Mouse (Mus musculus): ENCODE results near the gene Plekhg3.

Gene Plekhg3

DNA sequence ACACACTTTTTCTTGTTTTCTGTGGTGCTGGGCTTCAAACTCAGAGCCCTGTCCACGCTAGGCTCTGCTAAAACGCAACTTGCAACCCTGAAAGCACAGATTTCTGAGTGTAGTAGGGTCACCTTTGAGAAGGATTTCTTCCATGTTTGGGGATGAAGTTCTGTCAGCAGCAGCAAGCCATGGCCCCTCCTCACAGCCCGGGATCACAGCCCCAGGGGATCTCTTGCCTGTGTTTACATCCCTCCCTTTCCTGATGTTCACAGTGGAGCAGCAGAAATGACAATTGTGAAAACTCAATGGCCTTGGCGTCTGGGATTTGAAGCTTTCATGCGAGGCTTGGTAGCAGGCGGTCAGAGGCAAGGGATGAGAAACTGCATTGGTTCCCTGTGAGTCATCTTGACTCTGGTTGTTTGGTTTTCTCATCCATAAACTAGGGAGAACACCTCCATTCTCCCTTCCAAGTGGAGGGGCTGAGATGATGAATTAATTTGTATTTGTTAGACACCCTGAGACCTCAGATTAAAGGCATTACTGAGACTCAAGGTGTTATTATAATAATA, at the start of gene Plekhg3:
Gene Plekhg3 (plus strand): TSS at position 312 of the 560 bp plus-strand sequence.
- no peak for DNase-seq

DNA sequence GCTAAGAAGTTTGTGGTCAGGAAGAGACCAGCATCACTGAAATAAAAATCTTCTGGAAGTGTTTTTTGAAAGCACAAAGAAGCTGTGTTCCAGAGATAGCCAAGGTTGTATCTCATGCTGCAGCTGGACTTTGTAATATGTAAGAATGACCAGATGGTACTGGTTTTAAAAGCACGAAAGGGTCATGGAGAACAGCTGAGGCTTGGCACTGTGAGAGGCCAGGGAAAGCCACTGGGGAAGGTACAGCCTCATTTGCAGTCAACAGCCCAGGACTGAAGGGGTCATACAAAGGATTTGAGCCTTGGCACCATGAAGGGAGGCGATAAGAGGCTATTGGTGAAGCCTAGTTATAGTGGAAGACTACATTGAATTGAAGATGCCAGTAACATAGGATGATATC, 48.2 kb upstream of the Plekhg3 start:
- no peak for DNase-seq

DNA sequence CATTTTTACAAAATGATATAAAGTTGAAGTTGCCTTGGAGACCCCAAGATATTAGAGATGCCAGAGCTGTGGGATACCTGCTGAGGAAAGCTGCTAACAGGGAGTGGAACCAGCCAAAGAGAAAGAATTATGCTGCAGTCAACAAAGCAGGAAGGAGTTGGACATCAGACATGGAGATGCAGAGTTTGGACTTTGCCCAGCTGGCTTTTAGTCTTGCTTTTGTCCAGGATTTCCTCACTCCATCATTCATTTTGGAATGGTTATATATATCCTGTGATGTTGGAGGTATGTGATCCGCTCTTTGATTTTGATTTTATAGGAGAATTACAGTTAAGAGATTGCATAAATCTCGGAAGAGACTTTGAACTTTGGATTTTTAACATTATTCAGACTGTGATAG, 47.7 kb upstream of the Plekhg3 start:
- DNase-seq = no peak

DNA sequence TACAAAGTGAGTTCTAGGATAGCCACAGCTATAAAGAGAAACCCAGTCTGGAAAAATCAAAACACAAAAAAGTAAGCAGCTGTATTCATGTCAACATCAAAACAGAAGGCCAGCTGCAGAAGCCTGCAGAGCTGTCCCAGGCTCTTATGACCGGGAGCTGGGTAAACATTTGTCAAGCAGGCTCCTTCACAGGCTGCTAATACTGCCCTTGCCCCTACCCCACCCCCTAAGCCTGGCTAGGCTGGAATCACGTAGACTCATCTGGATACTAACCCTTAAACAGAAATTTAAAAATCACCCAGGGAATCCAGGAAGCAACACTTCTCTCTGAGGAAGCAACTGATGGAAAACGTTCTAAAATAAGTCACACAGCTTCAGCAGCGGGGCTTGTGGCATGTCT, 45.8 kb upstream of the Plekhg3 start:
- no peak for DNase-seq

DNA sequence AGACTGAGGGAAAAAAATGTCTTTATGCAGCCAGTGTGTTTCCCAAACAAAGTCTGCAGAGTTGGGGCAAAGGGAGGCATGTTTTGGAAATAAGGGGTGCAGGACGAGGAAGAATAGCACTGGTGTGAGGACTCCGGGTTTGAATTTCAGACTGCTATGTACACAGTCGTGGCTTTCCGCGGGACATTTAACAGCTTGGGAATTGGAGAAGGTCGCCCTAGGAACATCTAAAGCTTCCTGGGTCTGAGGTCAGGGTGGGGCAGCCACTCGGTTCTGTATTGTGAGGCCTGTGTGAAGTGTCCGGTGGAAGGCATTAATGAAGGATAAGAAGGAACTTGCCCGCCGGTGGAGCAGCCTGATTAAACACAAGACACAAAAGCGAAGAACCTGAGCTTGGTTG, 45.3 kb upstream of the Plekhg3 start:
- DNase-seq = no peak

DNA sequence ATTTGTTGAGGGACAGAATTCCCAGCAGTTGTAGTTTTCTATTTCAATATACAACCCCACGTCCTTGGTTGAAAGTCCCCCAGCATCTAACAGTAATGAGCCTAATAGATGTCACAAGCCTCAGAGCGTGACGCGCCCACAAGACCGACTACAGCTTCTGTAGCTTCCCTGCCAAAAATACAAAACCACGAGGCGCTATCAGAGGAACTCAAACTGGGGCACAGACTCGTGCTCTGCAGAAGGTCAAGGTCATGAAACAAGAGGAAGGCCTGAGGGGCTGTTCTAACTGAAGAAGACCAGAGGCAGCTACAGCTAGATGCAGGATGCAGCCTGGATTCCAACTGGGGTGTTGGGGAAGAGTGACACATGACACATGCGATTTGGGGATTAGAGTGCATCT, 43.7 kb upstream of the Plekhg3 start:
- DNase-seq = peak; percentile 22

DNA sequence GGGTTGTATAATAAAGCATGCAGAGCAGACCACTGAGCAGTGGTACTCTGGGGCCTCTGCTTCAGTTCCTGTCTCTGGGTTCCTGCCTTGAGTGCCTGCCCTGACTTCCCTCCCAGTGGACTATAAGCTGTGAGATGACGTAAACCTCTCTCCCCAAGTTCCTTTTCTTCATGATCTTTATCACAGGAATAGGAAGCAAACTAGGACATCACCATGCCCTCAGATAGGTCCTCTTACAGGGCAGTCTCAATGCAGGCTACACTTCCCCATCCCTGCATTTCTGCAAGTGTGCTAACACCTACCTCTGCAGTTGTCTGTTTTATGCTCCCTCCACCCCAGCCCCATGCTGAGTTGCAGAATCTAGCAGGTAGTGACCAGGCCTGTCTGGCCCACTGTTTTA, 39.9 kb upstream of the Plekhg3 start:
- no peak for DNase-seq

DNA sequence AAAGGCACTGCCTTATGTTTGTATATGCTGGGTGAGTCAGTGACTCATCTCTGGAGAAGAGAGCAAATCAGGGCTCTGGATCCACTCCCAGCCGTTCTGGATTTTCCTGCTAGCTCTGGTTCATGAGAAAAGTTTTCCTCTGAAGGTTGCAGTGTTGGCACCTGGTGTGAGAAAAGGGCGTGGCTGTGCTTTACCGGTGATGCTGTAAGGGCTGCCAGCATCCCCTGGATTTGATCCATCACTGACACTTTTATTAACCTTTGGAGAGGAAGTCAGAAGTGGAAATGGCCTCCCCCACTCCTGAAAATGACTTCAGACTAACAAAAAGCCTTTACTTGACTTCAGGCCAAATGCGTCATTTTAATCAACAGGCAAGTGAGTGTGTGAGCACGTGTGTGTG, 37.2 kb upstream of the Plekhg3 start:
- peak; percentile 65 for DNase-seq

DNA sequence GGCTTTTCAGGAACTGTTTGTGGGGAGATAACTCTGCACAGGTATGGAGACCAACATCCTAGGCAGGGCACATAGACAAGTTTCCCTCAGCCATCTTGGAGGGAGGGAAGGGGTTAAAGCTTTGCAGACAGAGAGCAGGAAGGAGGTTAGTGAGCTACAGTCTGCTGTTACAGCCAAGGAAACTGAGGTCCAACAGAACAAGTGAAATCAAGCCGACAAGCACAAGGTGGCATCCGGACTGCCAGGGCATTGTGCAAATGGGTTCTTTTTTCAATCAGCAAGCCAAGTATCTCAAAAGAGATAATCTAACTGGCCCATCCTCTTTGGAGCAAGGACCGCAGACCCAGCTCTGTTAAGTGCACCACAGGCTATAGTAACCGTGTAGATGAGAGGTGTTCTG, 35.3 kb upstream of the Plekhg3 start:
- no peak for DNase-seq

DNA sequence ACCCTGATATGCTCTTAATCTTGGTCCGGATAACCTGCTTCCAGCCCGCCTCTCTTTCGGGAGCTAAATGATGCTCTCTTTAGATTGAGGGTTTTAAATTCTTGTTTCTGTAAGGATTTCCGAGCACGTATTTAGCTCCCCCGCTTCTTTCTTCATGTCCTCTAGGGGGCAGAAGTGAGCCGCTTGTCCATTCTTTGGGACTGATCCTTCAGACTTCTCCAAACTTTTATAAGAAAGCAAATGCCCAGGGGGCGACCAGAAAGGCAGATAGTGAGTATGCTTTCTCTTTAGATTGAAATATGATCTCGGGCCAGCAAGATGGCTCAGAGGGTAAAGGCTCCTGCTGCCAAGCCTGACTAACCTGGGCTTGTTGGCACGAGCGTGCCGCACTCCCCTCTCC, 34.4 kb upstream of the Plekhg3 start:
- peak; percentile 78 for DNase-seq

DNA sequence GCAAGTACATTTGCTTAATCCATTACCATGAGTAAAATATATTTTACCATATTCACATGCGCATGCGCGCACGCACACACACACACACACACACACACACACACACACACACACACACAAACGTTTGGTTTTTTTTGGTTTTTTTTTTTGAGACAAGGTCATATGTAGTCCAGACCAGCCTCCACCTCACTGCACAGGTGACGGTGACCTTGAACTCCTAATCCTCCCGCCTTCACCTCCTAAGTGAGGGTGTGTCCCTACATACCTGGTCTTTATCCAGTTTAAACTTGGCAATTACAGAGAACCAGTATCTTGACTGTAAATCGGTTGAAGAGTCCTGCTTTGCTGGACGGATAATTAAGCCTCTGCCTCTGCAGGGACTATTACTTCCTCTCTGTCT, 31.4 kb upstream of the Plekhg3 start:
- DNase-seq = no peak

DNA sequence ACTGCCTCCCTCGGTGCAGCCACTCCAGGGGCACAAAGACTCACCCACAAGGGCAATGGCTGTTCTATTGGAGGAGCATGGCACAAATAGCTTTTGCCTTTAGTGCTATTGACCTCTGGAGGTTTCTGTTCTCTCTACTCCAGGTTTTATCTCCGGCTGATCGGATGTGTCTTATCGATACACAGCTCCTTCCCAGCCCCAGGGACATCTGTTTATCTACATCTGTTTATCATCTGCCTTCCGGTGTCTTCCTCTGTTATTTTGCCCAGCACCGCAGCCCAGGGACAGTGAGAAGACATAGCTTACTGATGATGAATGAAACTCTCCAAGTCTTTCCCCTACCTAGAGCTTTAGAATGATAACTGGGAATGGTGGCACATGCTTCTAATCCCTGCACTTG, 30.6 kb upstream of the Plekhg3 start:
- DNase-seq = no peak

DNA sequence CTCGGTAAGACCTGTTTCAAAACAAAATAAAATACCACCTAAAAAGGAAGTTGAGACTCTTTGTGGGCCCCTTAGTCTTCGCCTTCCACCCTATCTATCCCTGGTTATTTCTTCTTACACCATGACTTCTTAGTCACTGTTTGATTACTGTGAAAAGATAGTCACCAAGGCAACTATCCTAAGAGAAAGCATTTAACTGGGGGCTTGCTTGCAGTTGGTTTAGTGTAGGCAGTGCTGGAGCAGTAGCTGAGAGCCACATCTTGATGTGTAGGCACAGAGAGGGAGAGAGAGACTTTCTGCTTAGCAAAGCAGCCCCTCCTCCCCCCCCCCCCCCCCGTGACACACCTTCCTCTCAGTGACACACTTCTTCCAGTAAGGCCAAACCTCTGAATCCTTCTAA, 29.8 kb upstream of the Plekhg3 start:
- DNase-seq = no peak

DNA sequence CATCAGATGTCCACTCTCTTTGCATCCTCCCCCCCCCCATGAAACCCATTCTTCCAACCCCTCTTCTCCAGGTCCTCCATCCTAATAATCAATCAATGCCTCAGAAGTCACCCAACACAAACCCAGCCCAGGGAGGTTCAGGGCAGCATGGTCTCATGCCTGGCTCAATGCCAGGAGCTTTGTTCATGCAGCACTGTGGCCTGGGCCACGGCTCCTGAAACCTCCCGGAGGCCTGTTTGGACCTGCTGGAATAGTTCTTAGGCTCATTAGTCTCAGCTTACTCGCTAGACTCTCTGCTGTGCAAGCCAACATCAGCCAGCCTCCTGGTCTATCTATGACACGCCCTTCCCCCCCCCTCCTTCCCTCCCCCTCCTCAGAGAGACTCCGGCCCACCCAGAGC, 27.7 kb upstream of the Plekhg3 start:
- DNase-seq = no peak

DNA sequence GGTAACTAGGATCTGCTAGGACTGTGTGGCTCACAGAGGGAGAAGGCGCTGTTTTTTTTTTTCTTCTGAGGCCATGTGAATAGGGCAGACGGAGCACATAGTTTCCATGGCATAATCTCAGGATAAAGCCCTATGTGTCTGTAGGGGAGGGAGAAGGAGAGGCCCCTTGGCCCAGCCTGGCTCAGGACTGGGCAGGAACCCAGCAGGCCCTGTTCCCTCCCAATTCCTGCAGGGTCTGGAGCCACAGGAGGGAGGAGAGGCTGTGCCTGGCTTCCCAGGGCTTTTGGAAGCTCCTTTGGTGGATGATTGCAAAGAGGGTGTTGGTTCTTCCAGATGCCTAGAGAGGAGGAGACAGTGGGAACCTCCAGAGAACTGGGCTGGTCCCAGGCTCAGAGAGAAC, 24.2 kb upstream of the Plekhg3 start:
- peak; percentile 78 for DNase-seq

DNA sequence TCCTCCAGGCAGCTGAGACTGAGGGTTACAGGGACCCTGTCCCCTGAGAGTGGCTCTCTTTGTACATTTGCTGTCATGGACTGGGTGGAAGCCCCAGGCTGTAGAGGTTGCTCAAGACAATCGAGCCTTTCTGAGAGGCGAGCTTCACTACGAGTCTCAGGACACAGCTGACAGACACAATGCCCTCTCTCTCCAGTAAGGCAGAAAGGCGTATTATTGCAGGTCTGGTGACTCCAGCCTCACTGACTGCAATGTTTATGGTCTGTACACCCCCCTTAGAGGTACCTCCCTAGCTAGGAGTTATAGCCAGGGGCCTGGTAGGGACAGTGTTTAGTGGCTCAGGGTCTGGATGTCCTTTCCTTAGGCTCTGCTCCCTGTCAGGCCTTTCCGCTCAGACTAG, 22.9 kb upstream of the Plekhg3 start:
- DNase-seq = no peak

DNA sequence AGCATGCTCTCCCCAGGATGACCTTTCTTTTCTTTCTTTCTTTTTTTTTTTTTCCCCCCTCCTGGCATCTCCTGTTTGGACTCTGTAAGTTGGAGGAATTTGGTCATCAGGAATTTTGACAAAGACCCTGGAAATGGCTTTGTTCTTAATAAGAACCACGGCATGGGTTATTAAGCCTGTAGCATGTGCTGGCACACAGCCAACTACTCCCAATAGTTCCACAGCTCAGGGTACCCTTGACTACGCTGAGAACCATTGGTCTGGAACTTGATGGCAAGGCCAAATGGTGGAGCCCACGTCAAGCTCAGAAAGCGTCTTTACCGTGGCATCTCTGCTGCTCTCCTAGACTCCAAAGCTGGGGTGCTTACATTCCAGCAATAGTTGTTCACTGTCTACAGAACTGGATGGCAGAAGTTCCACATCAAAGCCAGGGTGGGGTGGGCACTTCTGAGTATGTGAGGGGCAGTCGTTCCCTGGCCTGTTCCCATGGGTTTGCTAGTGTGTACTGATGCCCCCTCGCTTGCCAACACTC, 21.7 kb upstream of the Plekhg3 start:
- DNase-seq = no peak

DNA sequence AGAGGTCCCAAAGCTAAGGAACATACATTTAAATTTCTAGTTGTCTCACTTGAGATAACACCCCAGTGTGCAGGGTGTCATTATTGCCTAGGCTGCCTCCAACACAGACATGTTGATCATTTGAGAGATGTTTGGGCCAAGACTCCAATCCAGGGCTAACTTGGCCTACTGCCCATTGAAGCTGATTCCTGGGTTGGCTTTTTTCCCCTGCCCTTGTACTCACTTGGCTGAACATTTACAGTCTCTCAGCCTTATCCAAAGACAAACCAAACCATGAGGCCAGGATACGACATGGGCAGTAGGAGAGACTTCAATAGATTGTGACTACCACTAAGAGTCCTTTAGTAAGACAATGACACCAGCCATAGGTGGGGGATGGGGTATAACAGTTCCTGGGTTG, 18.0 kb upstream of the Plekhg3 start:
- DNase-seq = peak; percentile 58

DNA sequence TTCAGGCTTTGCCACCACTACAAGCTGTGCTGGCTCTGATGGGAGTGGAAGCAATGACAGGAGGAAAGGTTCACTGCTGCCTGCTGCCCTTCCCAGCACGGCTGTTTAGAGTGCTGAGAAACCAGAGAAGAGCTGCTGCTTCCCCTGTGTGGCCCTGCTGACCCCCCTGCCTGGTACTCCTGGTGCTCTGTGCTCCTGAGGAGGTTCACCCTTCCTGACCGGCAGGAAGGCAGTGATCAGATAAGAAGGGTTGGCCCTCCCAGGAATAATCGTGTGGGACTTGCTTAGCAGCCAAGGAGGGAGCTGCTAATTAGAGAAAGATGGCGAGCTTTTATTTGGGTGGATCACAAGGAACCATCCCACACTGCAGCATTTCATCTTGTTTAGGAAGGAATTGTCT, 15.8 kb upstream of the Plekhg3 start:
- no peak for DNase-seq

DNA sequence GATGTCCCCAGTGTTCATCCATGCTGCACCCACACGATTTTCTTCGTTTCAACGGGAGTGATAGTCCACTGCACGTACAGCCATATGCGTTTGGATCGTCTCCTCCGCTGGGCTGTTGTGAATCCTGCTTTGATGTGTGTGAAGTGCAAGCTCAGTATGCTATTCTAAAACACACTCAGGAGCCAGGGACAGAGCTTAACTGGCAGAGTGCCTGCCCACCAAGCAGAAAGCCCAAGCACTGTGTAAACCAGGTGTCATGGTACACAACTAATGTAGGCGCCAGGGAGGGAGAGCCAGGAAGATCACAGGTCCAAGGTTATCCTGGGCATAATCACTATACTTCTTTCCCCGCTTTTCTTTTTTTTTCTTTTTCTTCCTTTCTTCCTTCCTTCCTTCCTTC, 12.7 kb upstream of the Plekhg3 start:
- DNase-seq = no peak

DNA sequence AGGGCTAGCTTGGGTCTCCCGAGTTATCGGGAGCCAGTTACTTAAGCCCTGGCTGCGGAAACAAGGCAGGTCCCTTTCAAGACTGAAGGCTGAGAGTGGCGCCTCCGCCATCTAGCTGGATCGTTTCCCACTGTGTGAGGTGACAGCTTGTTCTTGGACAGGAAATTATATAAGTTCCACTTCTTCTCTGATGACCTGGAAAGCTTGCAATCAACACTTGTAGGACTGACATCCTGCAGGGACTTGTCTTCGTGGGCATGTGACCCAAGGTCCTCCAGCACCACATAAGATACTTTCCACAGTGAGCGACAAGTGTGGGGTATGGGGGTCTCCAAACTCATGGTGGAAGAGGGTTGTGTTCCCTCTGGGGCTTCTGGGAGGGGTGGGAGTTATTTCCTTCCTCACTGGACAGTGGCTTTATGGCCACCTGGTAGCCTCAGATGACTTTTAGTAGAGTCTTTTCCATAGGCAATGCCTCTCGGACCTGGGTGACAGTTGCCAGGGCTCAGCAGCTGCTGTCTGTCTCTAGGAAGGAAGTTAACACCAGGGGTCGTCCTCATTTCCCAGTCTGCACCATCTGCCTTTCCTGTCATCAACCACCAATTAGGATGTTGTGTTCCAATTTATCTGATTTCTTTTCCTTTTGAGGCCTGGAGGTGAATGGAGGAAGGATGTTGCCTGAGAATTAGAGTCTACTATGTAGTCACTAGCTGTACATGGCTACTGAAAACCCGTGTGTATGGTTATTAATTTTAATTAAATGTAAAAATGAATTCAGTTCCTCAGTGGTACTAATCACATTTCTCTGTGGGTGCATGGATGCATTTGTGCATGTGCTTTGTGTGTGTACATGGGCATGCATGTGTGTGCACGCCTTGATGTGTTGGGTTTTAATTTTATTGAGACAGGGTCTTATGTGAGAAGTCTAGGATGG, 11.5 kb upstream of the Plekhg3 start:
- DNase-seq = no peak

DNA sequence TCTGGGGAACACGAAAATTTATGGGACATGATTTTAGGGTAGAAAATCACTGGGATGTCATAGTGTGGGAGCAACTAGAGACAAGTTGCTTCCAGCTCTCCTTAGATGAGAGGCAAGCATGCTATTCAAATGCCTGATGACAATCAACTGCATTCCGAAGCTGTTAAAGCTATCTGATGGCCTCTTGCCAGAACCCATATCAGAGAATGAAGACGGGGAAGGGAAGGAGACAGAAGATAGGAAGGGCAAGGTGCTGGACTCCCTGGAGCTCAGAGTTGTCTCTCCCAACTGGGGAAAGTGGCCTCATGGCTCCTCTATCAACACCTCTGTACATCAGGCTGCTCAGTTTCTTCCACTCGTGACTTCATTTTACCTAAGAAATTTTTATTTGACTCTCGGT, 7.0 kb upstream of the Plekhg3 start:
- no peak for DNase-seq

DNA sequence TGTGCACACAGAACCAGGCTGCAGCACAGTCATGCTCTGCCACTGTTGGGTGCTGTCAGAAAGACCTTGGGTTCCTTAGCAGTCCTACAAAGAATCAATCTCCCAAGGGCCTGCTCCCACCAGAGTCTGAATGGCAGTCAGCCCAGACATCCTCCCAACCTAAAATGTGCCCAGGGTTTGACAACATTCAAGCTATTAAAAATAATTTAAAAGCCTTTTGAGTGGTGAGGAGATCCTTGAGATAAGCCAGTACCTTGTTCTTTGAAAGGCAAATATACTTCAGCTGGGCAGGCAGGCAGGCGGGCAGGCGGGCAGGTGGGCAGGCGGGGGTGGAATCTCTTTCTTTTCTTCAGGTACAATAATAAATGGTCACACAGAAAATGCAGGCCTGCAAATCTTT, 5.8 kb upstream of the Plekhg3 start:
- DNase-seq = no peak

DNA sequence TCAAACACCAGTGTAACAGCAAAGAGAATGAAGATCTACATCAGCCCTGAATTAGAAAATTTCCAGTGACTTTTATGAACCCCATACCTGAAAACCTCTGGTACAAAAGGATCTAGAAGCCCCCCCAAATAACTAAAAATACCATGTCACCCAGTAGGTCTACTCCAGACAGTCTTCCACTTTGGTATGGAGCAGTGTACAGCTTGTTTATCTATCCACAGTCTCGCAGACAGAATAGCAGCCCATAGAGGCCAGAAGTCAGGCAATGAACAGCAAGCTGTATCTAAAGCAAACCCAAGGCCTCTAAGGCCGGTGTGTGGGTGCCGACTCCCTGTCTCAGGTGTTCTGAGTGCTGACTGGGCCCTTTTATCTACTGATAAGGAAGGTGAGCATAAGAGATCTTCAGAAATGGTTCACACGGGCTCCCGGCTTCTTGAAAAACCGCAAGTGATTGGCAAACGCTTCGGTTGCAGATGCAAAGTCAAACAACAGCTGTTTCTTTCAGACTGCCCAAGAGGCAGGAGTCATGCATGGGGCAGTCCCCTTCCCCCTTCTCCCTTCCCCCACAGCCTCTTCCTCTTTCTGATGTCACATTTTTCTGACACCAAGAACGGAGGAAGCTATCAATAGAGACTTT, 3.3 kb upstream of the Plekhg3 start:
- DNase-seq = peak; percentile 62
